Mouse (Mus musculus) heart, embryonic 10.5 days (tissue): ENCODE measurements around the gene Casp7. TPM values are rescaled to one million over a fixed set of nuclear protein-coding genes. Genes with fewer than 3 reads are reported as not detected.

Source experiments
- DNase-seq: peaks from one replicate; pipeline ENCODE4 v3.0.0-alpha.2; 2017; ENCODE audit warnings: low spot score
- H3K27ac ChIP-seq: fragments of 300-500 bp; sonication (generic); 2 replicates; pipeline ENCODE4 v1.5.1; 2016; ENCODE audit warnings: mild to moderate bottlenecking
- H3K27me3 ChIP-seq: fragments of 300-500 bp; sonication (generic); 2 replicates; pipeline ENCODE4 v1.6.1; 2016; ENCODE audit warnings: mild to moderate bottlenecking; ENCODE audit not compliant: poor library complexity, insufficient read depth, severe bottlenecking
- H3K36me3 ChIP-seq: fragments of 300-500 bp; sonication (generic); 2 replicates; pipeline ENCODE4 v1.6.1; 2016; ENCODE audit warnings: mild to moderate bottlenecking, moderate library complexity
- H3K4me1 ChIP-seq: fragments of 300-500 bp; sonication (generic); 2 replicates; pipeline ENCODE4 v1.6.1; 2016; ENCODE audit warnings: mild to moderate bottlenecking
- H3K4me3 ChIP-seq: fragments of 300-500 bp; sonication (generic); 2 replicates; pipeline ENCODE4 v1.5.1; 2016; ENCODE audit warnings: mild to moderate bottlenecking, moderate library complexity
- H3K9me3 ChIP-seq: fragments of 300-500 bp; sonication (generic); 2 replicates; pipeline ENCODE4 v1.6.1; 2016; ENCODE audit warnings: mild to moderate bottlenecking, moderate library complexity
- WGBS: fragments of 180-500 bp; shearing (Covaris S2); methylation state at CpG from one replicate; pipeline ENCODE4 v1.1.7; 2016; 5-methylcytosine and 5-hydroxymethylcytosine counted together
- polyA plus RNA-seq: library from polyadenylated mRNA; unstranded; fragments of >200 nt; fragmentation: Nextera tagmentation; extraction: Ambion mirVana; gene quantifications from 2 replicates; pipeline ENCODE4 v1.2.1, GENCODE M21; 2016

Gene Casp7
- polyA plus RNA-seq, 1 experiment from 2014 or later, result 25.1 TPM

- WGBS, result 86% methylated on average over 2 of the region's 2 CpGs
- Histone ChIP-seq H3K4me3 (no peak overlapping the region), H3K27ac (no peak overlapping the region), H3K36me3 (no peaks in the 10 kb centered on the region), H3K27me3 (no peaks in the 10 kb centered on the region), H3K4me1 (0 out of 2 replicates have a peak, but pooled peaks cover 10% of the 10 kb centered on the region), H3K9me3 (no peaks in the 10 kb centered on the region)
- DNase-seq, result no peak
These were observed 90.4 kb downstream of the Casp7 start for GRCm38 (mm10) chr19:56487339-56487738.

GRCm38 (mm10) chr19:56489601-56490000 is 92.7 kb downstream of the Casp7 start:
- H3K27me3 ChIP-seq, result no peaks in the 10 kb centered on the region
- H3K4me3 ChIP-seq, result no peak overlapping the region
- no peak overlapping the region for H3K27ac ChIP-seq
- no peaks in the 10 kb centered on the region for H3K36me3 ChIP-seq
- 0 out of 2 replicates have a peak, but pooled peaks cover 10% of the 10 kb centered on the region for H3K4me1 ChIP-seq
- WGBS, result 92% methylated on average over 6 of the region's 6 CpGs
- no peak for DNase-seq
- no peaks in the 10 kb centered on the region for H3K9me3 ChIP-seq

Other genes with a start within 250 kb of the Casp7 start
- 0.87 and 19.6 TPM in 2 replicates for gene Habp2, start 110.0 kb upstream of the Casp7 start, polyA plus RNA-seq
- 3.4 and 11.9 TPM in 2 replicates for gene Nrap, start 7.1 kb upstream of the Casp7 start, polyA plus RNA-seq
- not detected in 2 replicates for gene Plekhs1, start 64.5 kb downstream of the Casp7 start, polyA plus RNA-seq
- 16.3 and 16.5 TPM in 2 replicates for gene Dclre1a, start 151.1 kb downstream of the Casp7 start, polyA plus RNA-seq
- 13.9 and 16.8 TPM in 2 replicates for gene Nhlrc2, start 151.1 kb downstream of the Casp7 start, polyA plus RNA-seq